Mouse (Mus musculus): ENCODE measurements at regions not wholly inside any gene's neighbourhood (a gene's known extent, or its start where the extent isn't known, plus 50 kb on each side); places are given as distances from the start of the nearest gene placed in this dataset.

- TF ChIP-seq CTCF (IDR thresholded peaks at IDR 0.05; ENCODE audit: borderline replicate concordance, insufficient read depth, low read depth, low read length) (no peak), POLR2A (IDR thresholded peaks at IDR 0.05; ENCODE audit: borderline replicate concordance, insufficient read depth, low read length) (no peak)
Observed at GRCm38 (mm10) chr11:45738331-45738730, 113.5 kb upstream of the Clint1 start.

Measured in cerebellum, adult 2 months (tissue).